Mouse (Mus musculus) urinary bladder, postnatal 14 days (tissue): ENCODE results near the gene Slc25a39.
"Not testable (repeated sequence)": the region's sequence is repeated elsewhere in the genome, so short reads cannot be mapped to it uniquely, and the experiment has no call there.

Experiments used
- DNase-seq: peaks from one replicate; pipeline ENCODE4 v3.0.0; 2021; ENCODE audit warnings: low spot score

Gene Slc25a39

GRCm38 (mm10) chr11:102371926-102372685 is 35.6 kb downstream of the Slc25a39 start:
- no peak for DNase-seq

DNA sequence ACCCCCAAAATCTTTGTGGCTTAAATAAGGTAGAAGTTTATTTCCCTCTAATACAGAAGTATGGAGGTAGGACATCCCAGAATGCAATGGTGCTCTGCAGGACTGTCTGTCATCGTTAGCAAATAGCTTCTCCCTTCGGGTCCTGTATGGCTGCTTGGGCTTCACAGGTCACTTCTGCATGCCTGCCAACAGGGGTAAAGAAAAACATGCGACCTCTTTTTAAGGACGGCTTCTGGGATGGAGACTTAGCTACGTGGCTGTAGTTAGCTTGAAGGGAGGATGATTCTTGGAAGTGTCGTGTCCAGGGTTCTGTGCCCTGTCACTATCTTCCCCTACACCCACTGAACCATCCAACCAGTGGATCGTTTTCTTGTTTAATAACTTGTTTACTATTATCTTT is 37.5 kb downstream of the Slc25a39 start:
- DNase-seq: no peak

GRCm38 (mm10) chr11:102369263-102369662 is 38.5 kb downstream of the Slc25a39 start:
- no peak for DNase-seq

GRCm38 (mm10) chr11:102368347-102368746 is 39.4 kb downstream of the Slc25a39 start:
- no peak for DNase-seq

DNA sequence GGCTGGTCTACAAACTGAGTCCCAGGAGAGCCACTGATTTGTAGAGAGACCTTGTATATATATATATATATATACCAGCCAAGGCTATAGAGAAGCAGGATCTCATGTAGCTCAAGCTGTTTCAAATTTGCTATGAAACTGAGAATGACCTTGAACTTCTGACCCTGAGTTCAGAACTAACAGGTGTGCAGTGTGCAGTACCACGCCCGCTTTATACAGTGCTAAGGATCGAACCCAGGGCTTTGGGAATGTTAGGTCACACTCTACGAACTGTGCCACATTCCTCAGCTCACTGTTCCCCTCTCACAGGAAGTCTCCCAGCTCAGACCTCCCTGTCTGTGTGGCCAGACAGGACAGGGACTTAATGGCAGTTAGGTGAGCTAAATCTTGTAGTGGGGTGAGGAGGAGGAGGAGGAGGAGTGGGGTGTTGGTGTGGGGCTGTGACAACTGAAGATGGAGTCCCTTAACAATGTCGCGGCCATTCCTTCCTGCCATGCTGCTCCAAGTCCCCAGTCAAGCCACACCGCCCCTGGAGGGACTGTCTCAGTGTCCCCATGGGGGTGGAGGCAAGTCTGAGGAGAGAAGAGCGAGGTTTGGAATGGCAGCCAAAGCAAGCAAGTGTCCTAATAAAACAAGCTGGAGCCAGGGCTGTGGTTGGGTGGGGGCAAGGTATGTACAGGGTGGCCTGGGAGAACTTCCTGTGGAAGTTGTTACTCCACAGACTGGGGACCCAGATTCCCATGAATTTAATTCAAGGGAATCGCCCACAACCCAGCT is 40.1 kb downstream of the Slc25a39 start:
- no peak for DNase-seq

GRCm38 (mm10) chr11:102366103-102366502 is 41.6 kb downstream of the Slc25a39 start, which contains the start of gene Slc4a1:
TSS of gene Slc4a1 (minus strand) at chr11:102366203.
- DNase-seq: not testable (repeated sequence)

DNA sequence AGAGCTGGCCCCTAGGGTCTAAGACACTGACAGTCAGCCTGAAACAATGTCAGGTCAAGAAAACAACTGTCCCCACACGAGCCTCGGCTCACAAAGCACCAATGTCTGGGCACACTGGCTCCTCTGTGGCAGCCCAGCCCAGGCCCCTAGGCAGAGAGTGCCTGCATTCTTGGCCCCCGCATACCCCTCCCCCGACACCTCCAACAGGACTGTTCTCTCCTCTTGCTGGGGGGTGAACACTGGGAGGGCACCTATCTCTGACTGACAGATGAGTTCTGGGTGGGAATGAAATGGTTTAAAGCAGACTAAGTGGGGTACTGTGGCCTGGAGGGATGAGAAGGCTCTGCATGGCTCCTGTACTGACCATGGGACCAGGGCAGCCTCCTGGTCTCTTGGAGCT is 42.0 kb downstream of the Slc25a39 start:
- no peak for DNase-seq

DNA sequence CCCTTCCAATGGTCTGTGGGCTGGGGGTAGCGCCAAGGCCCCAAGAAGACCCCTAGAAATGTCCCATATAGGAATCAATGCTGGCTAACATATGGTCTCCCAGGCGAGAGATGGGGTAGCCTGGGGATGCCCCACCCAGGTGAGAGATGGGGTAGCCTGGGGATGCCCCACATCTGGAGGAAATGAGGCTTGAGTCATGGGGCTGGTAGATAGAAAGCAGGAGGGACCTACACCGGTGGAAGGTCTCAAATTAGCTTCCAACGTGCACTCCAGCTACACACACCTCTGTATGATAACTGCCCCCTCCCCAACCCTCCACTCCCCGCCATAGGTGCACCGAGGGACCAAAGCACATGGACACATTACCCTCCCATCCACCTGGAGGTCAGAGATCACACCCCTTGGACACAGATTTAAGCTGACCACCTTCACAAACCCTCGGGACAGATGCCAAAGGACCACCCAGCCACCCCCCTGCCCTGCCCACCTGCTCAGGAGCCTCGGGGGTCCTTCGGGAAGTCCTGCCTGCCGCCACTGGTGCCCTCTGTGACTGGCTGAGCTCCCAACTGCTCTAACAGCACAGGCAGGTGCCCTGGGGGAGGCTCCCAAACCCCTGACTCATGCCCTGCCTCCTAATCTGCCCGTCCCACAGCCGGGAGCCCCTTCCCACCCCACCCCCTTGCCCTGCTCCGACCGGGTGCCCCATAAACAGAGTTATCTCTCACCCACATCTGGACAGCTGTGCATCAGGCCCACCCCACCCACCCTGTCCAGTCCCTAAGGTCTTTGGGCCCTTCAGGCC is 43.0 kb downstream of the Slc25a39 start:
- no peak for DNase-seq

DNA sequence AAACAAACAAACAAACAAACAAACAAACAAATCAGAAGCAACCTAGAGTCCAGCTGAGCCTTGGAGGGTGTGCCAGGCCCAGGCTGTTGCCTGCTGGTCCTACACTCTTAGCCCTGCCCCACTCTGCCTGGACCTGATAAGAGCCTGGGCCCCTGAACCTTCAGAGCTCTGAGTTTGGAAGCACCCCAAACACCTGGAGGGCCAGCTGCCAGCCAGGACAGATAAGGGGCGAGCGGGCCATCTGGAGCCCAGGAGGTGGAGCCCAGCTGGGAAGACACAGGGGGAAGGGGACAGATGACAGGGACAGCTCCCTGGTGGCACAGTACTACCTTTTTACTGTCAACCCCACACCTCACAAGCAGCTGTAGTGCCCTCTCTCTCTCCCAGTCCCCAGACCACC is 44.1 kb downstream of the Slc25a39 start:
- DNase-seq: no peak

DNA sequence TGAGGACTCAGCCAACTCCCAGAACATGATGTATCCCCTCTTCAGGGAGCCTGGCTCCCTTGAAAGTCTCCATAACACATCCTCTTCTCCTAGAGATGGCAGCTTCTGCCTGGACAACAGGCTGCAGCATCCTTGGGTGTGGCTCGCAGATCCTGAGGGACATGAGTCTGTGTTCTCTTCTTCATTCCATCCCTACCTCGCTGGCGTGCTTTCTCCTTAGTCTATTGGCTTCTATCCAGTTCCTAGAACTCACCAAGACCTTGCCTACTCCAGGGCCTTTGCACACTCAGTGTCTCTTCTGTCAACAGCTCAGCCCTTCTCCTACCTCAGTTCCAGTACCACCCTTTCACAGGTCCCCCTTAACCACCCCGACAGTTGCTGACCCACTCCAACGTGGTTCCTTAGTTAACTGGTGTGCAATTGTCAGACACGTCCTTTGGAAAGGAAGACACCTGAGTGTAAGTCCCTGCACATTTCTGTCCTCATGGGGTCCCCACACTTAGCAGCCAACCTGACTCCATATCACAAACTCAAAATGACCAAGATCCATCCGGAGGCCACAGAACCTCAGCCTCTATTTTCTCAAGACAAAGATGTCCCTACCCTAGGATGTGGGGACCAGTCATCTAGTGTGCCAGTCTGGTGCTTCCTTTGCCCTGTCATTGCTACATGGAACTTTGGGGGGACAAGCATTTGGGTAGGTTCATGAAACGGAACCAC is 45.8 kb downstream of the Slc25a39 start:
- DNase-seq: no peak

GRCm38 (mm10) chr11:102358365-102358764 is 49.4 kb downstream of the Slc25a39 start:
- no peak for DNase-seq

GRCm38 (mm10) chr11:102356636-102357350 is 51.0 kb downstream of the Slc25a39 start:
- no peak for DNase-seq

- DNase-seq: no peak
Measured at GRCm38 (mm10) chr11:102356190-102356589, 51.6 kb downstream of the Slc25a39 start.

DNA sequence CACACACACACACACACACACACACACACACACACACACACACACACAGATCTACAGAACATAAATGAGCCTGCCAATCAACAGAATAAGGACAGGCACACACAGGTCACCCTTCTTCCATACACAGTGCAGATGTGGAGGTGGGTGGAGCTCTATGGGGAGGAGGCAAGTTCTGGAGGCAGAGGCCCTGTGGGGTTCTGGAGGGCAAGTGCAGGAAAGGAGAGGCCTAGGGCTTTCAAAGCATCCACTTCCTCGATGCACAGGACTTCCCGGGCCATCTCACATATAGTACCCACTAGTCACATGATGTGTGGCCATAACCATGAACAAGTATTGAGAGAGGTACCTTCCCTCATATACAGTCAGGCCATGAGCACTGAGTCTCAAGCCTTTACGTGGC is 52.2 kb downstream of the Slc25a39 start:
- no peak for DNase-seq

DNA sequence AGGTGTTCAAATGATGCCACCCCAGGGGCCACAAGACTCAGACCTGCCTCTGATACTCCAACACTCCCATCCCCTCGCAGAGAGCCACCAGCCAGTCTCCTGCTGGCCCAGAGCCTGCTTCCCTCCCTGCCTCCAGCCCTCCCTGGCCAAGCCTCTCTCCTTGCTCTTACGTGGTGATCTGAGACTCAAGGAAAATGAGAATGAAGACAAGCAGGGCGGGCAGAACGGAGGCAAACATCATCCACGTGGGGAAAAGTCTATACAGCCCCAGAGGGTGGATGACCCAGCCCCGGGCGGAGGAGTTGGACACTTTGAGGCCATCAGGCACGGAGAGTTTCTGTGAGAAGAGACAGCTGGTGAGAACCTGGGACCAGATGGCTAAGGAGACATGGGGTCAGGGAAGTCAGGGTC is 54.7 kb downstream of the Slc25a39 start:
- no peak for DNase-seq
